Comparison of ENCODE assay signal across 8 mouse cellular contexts in the genomic region with DNA sequence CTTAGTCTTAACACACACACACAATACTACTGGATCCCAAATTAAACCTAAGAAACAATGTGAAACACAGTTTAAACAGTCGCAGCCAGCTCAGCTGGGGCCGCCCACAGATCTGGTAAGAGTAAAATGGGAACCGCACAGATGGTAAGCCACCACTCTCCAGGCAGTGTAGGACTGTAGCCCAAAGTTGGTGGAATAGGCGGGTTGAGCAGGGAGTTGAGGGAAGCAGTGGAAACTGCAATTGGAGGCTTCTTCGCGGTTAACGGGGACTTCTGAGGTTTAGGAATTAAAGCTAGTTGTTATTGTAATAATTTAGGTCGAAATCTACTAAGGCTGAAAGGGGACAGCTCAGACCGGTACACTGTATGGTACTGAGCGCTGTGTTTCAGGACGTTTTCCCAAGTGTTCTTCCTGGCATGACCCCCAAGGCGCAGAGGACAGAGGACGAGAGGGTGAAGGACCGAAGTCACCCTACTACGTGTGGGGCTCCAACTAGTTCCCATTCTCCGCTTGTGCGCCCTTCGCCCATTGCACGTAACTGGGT. TPM values are rescaled to one million over a fixed set of nuclear protein-coding genes. Genes with fewer than 3 reads are reported as not detected.
DNase-seq lines count a peak whose midpoint lies in the region; ATAC-seq and TF ChIP-seq lines count a peak whose summit lies in the region.

No protein-coding gene starts in this region.

- peak overlapping the region; percentile 30 for H3ac ChIP-seq in myocyte (ENCODE audit: control insufficient read depth, insufficient read length)

- ATAC-seq in embryonic facial prominence, embryonic 14.5 days (ENCODE audit: low read depth), result peak; percentile 67
- peak; percentile 32 for ATAC-seq in hindbrain, embryonic 14.5 days (ENCODE audit: low FRiP score)

- intact Hi-C loops in heart, adult 2 months (cut with DNase I), result loop anchor here (10.0 kb wide), 1 partner anchor 430 kb away; a partner anchor contains a TSS
- intact Hi-C loops in left cerebral cortex, postnatal 4 days (cut with DNase I), result no loop called here

- H3K9ac ChIP-seq in heart, adult 2 months (ENCODE audit: low read depth, low read length), result peak overlapping the region; percentile 78
- H3K9ac ChIP-seq in embryonic facial prominence, embryonic 14.5 days (ENCODE audit: low read depth, low read length), result peak overlapping the region; percentile 78
- H3K9ac ChIP-seq in hindbrain, embryonic 14.5 days, result peak overlapping the region; percentile 79

- no peak for TF ChIP-seq EP300 in heart, adult 2 months (IDR thresholded peaks at IDR 0.05; ENCODE audit: insufficient read depth, low read depth, low read length)

- H3K79me2 ChIP-seq in heart, adult 2 months (replicated peaks; ENCODE audit: control insufficient read depth, insufficient read depth, low read length), result no peaks in the 10 kb centered on the region
- H3K79me2 ChIP-seq in myocyte (ENCODE audit: control insufficient read depth, insufficient read depth), result no peaks in the 10 kb centered on the region

- no peaks in the 10 kb centered on the region for H3K9me3 ChIP-seq in embryonic facial prominence, embryonic 14.5 days (ENCODE audit: control insufficient read depth, low read length)
- no peaks in the 10 kb centered on the region for H3K9me3 ChIP-seq in hindbrain, embryonic 14.5 days (ENCODE audit: control insufficient read depth, low read length)

- H3K4me1 ChIP-seq in heart, adult 2 months (ENCODE audit: control insufficient read depth, insufficient read depth, low read length), result no peaks in the 10 kb centered on the region; the same call in 1 of the 2 replicates
- H3K4me1 ChIP-seq in embryonic facial prominence, embryonic 14.5 days (ENCODE audit: control insufficient read depth, insufficient read depth, low read length), result peaks cover 6% of the 10 kb centered on the region; the same call in 1 of the 2 replicates
- H3K4me1 ChIP-seq in hindbrain, embryonic 14.5 days (replicated peaks; ENCODE audit: control insufficient read depth, insufficient read depth, low read length), result peaks cover 7% of the 10 kb centered on the region; the same call in 1 of the 2 replicates

- DNase-seq in heart, adult 2 months, result no peak
- no peak for DNase-seq in heart, adult 11 months
- peak; percentile 33 for DNase-seq in CD4-positive, CD25-positive, alpha-beta regulatory T cell, adult 2 months (ENCODE audit: low read depth, low spot score)
- DNase-seq in embryonic facial prominence, embryonic 14.5 days (ENCODE audit: low spot score), result peak; percentile 30
- no peak for DNase-seq in hindbrain, embryonic 14.5 days (ENCODE audit: low spot score)
- peak; percentile 20 for DNase-seq in left cerebral cortex, postnatal 4 days
- no peak for DNase-seq in adrenal gland, adult (ENCODE audit: inconsistent age in 2 of 2, low spot score in 1 of 2)

- WGBS in heart, adult 2 months, result under 1% methylated on average over 19 of the region's 19 CpGs
- WGBS in embryonic facial prominence, embryonic 14.5 days, result under 1% methylated on average over 17 of the region's 19 CpGs
- under 1% methylated on average over 19 of the region's 19 CpGs for WGBS in hindbrain, embryonic 14.5 days

- no peaks in the 10 kb centered on the region for H3K27me3 ChIP-seq in heart, adult 2 months (ENCODE audit: control insufficient read depth, insufficient read depth, low read length)
- no peaks in the 10 kb centered on the region for H3K27me3 ChIP-seq in embryonic facial prominence, embryonic 14.5 days (replicated peaks; ENCODE audit: control insufficient read depth, insufficient read depth, low read length)
- no peaks in the 10 kb centered on the region for H3K27me3 ChIP-seq in hindbrain, embryonic 14.5 days (ENCODE audit: control insufficient read depth, insufficient read depth, low read length)
- no peaks in the 10 kb centered on the region for H3K27me3 ChIP-seq in myocyte (ENCODE audit: control insufficient read depth, insufficient read depth, insufficient read length)

- no peak for TF ChIP-seq POLR2A in heart, adult 2 months (IDR thresholded peaks at IDR 0.05; ENCODE audit: insufficient read depth, low read depth, low read length)
- no peak for TF ChIP-seq POLR2A in myocyte (IDR thresholded peaks at IDR 0.05; ENCODE audit: insufficient read length, low read depth)

- H3K4me3 ChIP-seq in heart, adult 2 months, result peak overlapping the region; percentile 80
- peak overlapping the region; percentile 85 for H3K4me3 ChIP-seq in embryonic facial prominence, embryonic 14.5 days (ENCODE audit: low read depth, low read length)
- H3K4me3 ChIP-seq in hindbrain, embryonic 14.5 days (replicated peaks; ENCODE audit: low read length), result peak overlapping the region; percentile 80
- peak overlapping the region; percentile 73 for H3K4me3 ChIP-seq in myocyte

- peak overlapping the region; percentile 70 for H3K27ac ChIP-seq in heart, adult 2 months
- H3K27ac ChIP-seq in embryonic facial prominence, embryonic 14.5 days (replicated peaks; ENCODE audit: low read depth, low read length), result peak overlapping the region; percentile 81
- peak overlapping the region; percentile 79 for H3K27ac ChIP-seq in hindbrain, embryonic 14.5 days

- H3K36me3 ChIP-seq in heart, adult 2 months (ENCODE audit: control insufficient read depth, insufficient read depth, low read length), result no peaks in the 10 kb centered on the region
- H3K36me3 ChIP-seq in embryonic facial prominence, embryonic 14.5 days (ENCODE audit: control insufficient read depth, insufficient read depth, low read length), result no peaks in the 10 kb centered on the region
- H3K36me3 ChIP-seq in hindbrain, embryonic 14.5 days (replicated peaks; ENCODE audit: control insufficient read depth, insufficient read depth), result peaks cover 7% of the 10 kb centered on the region; the same call in 1 of the 2 replicates
- no peaks in the 10 kb centered on the region for H3K36me3 ChIP-seq in myocyte (ENCODE audit: control insufficient read depth, insufficient read depth)

- TF ChIP-seq CTCF in heart, adult 2 months (IDR thresholded peaks at IDR 0.05), result no peak

- peak overlapping the region; percentile 77 for H3K4me2 ChIP-seq in embryonic facial prominence, embryonic 14.5 days (ENCODE audit: low read depth, low read length)
- peak overlapping the region; percentile 71 for H3K4me2 ChIP-seq in hindbrain, embryonic 14.5 days (replicated peaks)
- H3K4me2 ChIP-seq in myocyte (ENCODE audit: low read depth), result peak overlapping the region; percentile 85

TF ChIP-seq in myocyte, 11 proteins besides CTCF, POLR2A, EP300 and RAD21:
- TF ChIP-seq USF1 (IDR thresholded peaks at IDR 0.05; ENCODE audit: low read depth) (no peak), POLR2AphosphoS2 (IDR thresholded peaks at IDR 0.05; ENCODE audit: insufficient read length, low read depth) (no peak), MAX (IDR thresholded peaks at IDR 0.05; ENCODE audit: low read depth) (no peak), CEBPB (IDR thresholded peaks at IDR 0.05; ENCODE audit: insufficient read depth, poor library complexity, severe bottlenecking) (no peak), MYOG (IDR thresholded peaks at IDR 0.05; ENCODE audit: control insufficient read depth in 1 of 3, insufficient read depth in 1 of 3, insufficient read length in 2 of 3, low read depth in 2 of 3) (no peak), TCF3 (IDR thresholded peaks at IDR 0.05; ENCODE audit: insufficient read length, low read depth) (no peak), MYOD1 (IDR thresholded peaks at IDR 0.05; ENCODE audit: control insufficient read depth in 1 of 3, insufficient read length in 2 of 3, low read depth in 2 of 3) (no peak), SRF (IDR thresholded peaks at IDR 0.05; ENCODE audit: control insufficient read depth, insufficient read length, low read depth) (no peak), REST (IDR thresholded peaks at IDR 0.05; ENCODE audit: insufficient read depth, insufficient read length) (no peak), E2F4 (IDR thresholded peaks at IDR 0.05; ENCODE audit: insufficient read depth) (no peak), TCF12 (IDR thresholded peaks at IDR 0.05; ENCODE audit: insufficient read depth, poor library complexity, severe bottlenecking) (no peak)

RNA-seq across cellular contexts. Expression of a gene that starts 0.6 kb away (rescaled TPM):
- 10 to 100 TPM; 10.5 to 12.0 TPM for total RNA-seq in heart, adult 2 months (2021)
- polyA plus RNA-seq in heart, adult 2 months (2012; rRNA removed), result 5.2 and 7.9 TPM in 2 replicates
- polyA plus RNA-seq in embryonic facial prominence, embryonic 14.5 days (2014; fragmentation: Nextera tagmentation; extraction: Ambion mirVana), result 14.9 and 15.9 TPM in 2 replicates
- 19.7 and 23.6 TPM in 2 replicates for polyA plus RNA-seq in hindbrain, embryonic 14.5 days (2014; fragmentation: Nextera tagmentation; extraction: Ambion mirVana)
- total RNA-seq in left cerebral cortex, postnatal 4 days (2021), result 10 to 100 TPM; 10.4 to 11.4 TPM
- 8.7 TPM for polyA plus RNA-seq in myocyte (2012; fragmentation: generic; extraction: Trizol)

RNA-seq across cellular contexts. Expression of a gene that starts 24.5 kb away (rescaled TPM):
- total RNA-seq in heart, adult 2 months (2021), result 10 to 100 TPM; 11.0 to 11.6 TPM
- polyA plus RNA-seq in heart, adult 2 months (2012; rRNA removed), result 3.9 and 7.3 TPM in 2 replicates
- 36.7 and 42.6 TPM in 2 replicates for polyA plus RNA-seq in embryonic facial prominence, embryonic 14.5 days (2014; fragmentation: Nextera tagmentation; extraction: Ambion mirVana)
- 102 and 116 TPM in 2 replicates for polyA plus RNA-seq in hindbrain, embryonic 14.5 days (2014; fragmentation: Nextera tagmentation; extraction: Ambion mirVana)
- 10 to 100 TPM; 65.3 to 72.2 TPM for total RNA-seq in left cerebral cortex, postnatal 4 days (2021)
- 44.7 TPM for polyA plus RNA-seq in myocyte (2012; fragmentation: generic; extraction: Trizol)

Comparison
In these comparisons a context has a peak if more than half of its experiments do, and no peak if none do; other contexts are left out.
1. DNase-seq: peak in CD4-positive, CD25-positive, alpha-beta regulatory T cell, adult 2 months (single experiment), embryonic facial prominence, embryonic 14.5 days (single experiment) and left cerebral cortex, postnatal 4 days (single experiment); none in heart, adult 2 months (0 of 2), heart, adult 11 months (single experiment), hindbrain, embryonic 14.5 days (single experiment) and adrenal gland, adult (0 of 2).
2. Peak in every context shown above with its lines, with median percentiles within 50 percentile points of each other: H3K27ac ChIP-seq, H3K4me3 ChIP-seq, H3K9ac ChIP-seq and H3K4me2 ChIP-seq.